Mouse (Mus musculus) heart, postnatal 0 days (tissue): Measurements from ENCODE around the gene Slc44a1.

Experiments
- CTCF ChIP-seq: IDR thresholded peaks from 2 replicates; pipeline ENCODE4 v1.5.1; 2016; ENCODE audit warnings: antibody characterized with exemption, control low read depth, low read depth
- EP300 ChIP-seq: IDR thresholded peaks from 2 replicates; pipeline ENCODE4 v1.6.1; 2016; ENCODE audit warnings: antibody characterized with exemption, low read depth

DNA sequence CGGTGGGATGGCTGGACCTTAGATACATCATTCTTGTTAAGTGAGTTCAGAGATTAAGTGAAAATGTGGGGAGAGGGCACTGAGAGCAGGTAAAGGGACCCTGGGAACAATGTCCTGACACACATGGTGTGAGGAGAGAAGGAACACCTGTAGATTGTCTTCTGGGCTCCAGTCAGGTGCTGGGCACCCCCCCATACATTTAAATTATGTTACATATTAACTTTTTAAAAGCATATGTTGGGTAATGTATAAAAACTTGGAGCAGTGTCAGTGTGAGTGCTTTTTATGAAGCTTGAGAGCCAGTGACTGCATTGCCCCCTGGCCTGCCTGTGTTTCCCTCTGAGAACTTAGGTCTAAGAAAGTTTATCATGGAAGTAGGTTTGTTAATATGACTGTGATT lies 12.2 kb downstream of the Slc44a1 start:
- TF ChIP-seq CTCF (no peak), EP300 (no peak)
